Mouse (Mus musculus) lung, postnatal 0 days (tissue): Measurements from ENCODE around the gene Smyd5.

ENCODE experiments used
- CTCF ChIP-seq: IDR thresholded peaks from 2 replicates; pipeline ENCODE4 v1.5.1; 2016; ENCODE audit warnings: antibody characterized with exemption, mild to moderate bottlenecking
- EP300 ChIP-seq: IDR thresholded peaks from 2 replicates; pipeline ENCODE4 v1.6.1; 2016; ENCODE audit warnings: antibody characterized with exemption, mild to moderate bottlenecking, control low read depth

DNA sequence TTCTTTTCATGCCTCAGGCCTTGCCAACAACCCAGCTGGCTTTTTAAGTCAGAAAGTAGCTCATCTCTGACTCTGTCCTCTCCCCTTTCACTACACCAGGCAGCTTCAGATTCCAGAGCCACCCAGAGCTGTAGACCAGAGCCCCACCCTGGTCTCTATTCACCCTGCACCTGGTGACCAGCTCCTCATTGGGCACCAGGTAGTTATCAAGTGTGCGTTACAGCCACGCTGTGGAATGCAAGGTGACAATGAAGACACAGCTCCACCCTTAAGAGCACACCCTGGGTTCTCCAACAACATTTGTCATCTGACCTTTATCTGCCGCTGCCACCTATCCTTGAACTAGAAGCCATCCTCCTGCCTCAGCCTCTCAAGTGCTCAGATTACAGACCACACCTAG lies 43.8 kb downstream of the Smyd5 start:
- no peak for TF ChIP-seq CTCF
- TF ChIP-seq EP300: no peak
